In genomic region chr12:31073412-31074354, GRCm38 (mm10) we compare ENCODE assay signal across 8 mouse cellular contexts. TPM values are rescaled to one million over a fixed set of nuclear protein-coding genes. Genes with fewer than 3 reads are reported as not detected.
DNase-seq lines count a peak whose midpoint lies in the region; ATAC-seq and TF ChIP-seq lines count a peak whose summit lies in the region.

Gene Fam110c (plus strand): TSS chr12:31073861.

- H3K36me3 ChIP-seq in heart, embryonic 12.5 days, result no peaks in the 10 kb centered on the region
- no peaks in the 10 kb centered on the region for H3K36me3 ChIP-seq in kidney, postnatal 0 days (ENCODE audit: insufficient read depth, low read length)

- no peaks in the 10 kb centered on the region for H3K9me3 ChIP-seq in heart, embryonic 12.5 days (replicated peaks)
- H3K9me3 ChIP-seq in kidney, postnatal 0 days (replicated peaks; ENCODE audit: low read length), result no peaks in the 10 kb centered on the region

- DNase-seq in adrenal gland, adult 18-20 months (ENCODE audit: low spot score in 2 of 2), result peak; percentile 22 to 30
- no peak for DNase-seq in adrenal gland, postnatal 4 days (ENCODE audit: low spot score in 2 of 2)
- DNase-seq in brain, embryonic 14.5 days (ENCODE audit: low read depth), result peak; percentile 34
- peak; percentile 52 for DNase-seq in kidney, postnatal 0 days (ENCODE audit: low spot score)
- peak; percentile 88 for DNase-seq in lung, postnatal 36 days
- peak; percentile 4 to 13 for DNase-seq in spleen, postnatal 14 days (ENCODE audit: low spot score in 2 of 2)

- peaks cover 34% of the 10 kb centered on the region for H3K27me3 ChIP-seq in heart, embryonic 12.5 days (replicated peaks)
- H3K27me3 ChIP-seq in kidney, postnatal 0 days (ENCODE audit: insufficient read depth, low read length), result no peaks in the 10 kb centered on the region

- 2% methylated on average over 50 of the region's 50 CpGs for WGBS in heart, embryonic 12.5 days
- 2% methylated on average over 50 of the region's 50 CpGs for WGBS in kidney, postnatal 0 days

- peak within 1 kb of the TSS; percentile 60 for H3K4me3 ChIP-seq in heart, embryonic 12.5 days
- peak within 1 kb of the TSS; percentile 62 for H3K4me3 ChIP-seq in kidney, postnatal 0 days (replicated peaks; ENCODE audit: low read depth, low read length)

- peak within 1 kb of the TSS; percentile 66 for H3K9ac ChIP-seq in heart, embryonic 12.5 days
- peak within 1 kb of the TSS; percentile 71 for H3K9ac ChIP-seq in kidney, postnatal 0 days (ENCODE audit: low read depth, low read length)

- peaks cover 17% of the 10 kb centered on the region for H3K4me1 ChIP-seq in heart, embryonic 12.5 days (replicated peaks)
- H3K4me1 ChIP-seq in kidney, postnatal 0 days (replicated peaks; ENCODE audit: insufficient read depth, low read length), result no peaks in the 10 kb centered on the region

- no peak; the same call in 1 of the 2 replicates for TF ChIP-seq CTCF in brain, embryonic 14.5 days (IDR thresholded peaks at IDR 0.05; ENCODE audit: borderline replicate concordance, extremely low read depth, insufficient read depth, insufficient read length)
- peak; percentile 35; the same call in 1 of the 2 replicates for TF ChIP-seq CTCF in kidney, postnatal 0 days (IDR thresholded peaks at IDR 0.05; ENCODE audit: low read depth)

- peak within 1 kb of the TSS; percentile 97 for H3K4me2 ChIP-seq in heart, embryonic 12.5 days
- peak within 1 kb of the TSS; percentile 87 for H3K4me2 ChIP-seq in kidney, postnatal 0 days (ENCODE audit: low read length)

- no peak within 1 kb of the TSS for H3K27ac ChIP-seq in heart, embryonic 12.5 days (ENCODE audit: poor library complexity, severe bottlenecking)
- peak within 1 kb of the TSS; percentile 82 for H3K27ac ChIP-seq in kidney, postnatal 0 days

- no peak for TF ChIP-seq POLR2A in brain, embryonic 14.5 days (IDR thresholded peaks at IDR 0.05; ENCODE audit: borderline replicate concordance, extremely low read depth, insufficient read depth, insufficient read length, poor library complexity, severe bottlenecking)

- peak; percentile 65 for ATAC-seq in heart, embryonic 12.5 days (ENCODE audit: insufficient number of reproducible peaks, low FRiP score)
- ATAC-seq in kidney, postnatal 0 days (replicated peaks; ENCODE audit: low FRiP score, low read depth), result peak; percentile 92
- no peak for ATAC-seq in monocyte, adult 5-6 weeks (replicated peaks; ENCODE audit: insufficient number of reproducible peaks, low FRiP score, low TSS enrichment, poor library complexity, severe bottlenecking)

RNA-seq across cellular contexts. Expression of gene Fam110c, which starts in this region (rescaled TPM):
- total RNA-seq in adrenal gland, adult 18-20 months (2021), result 1 to 10 TPM in 1 of 2 experiments, under 1 TPM in 1; 0.61 to 1.2 TPM
- 1 to 10 TPM; 1.4 to 1.9 TPM for total RNA-seq in adrenal gland, postnatal 4 days (2021)
- 0.03 TPM in 1 of 2 replicates, not detected in the other for polyA plus RNA-seq in brain, embryonic 14.5 days (2012; rRNA removed)
- polyA plus RNA-seq in heart, embryonic 12.5 days (2016; fragmentation: Nextera tagmentation; extraction: Ambion mirVana), result 0.81 and 1.2 TPM in 2 replicates
- polyA plus RNA-seq in kidney, postnatal 0 days (2015; fragmentation: Nextera tagmentation; extraction: Ambion mirVana), result 7.9 and 8.1 TPM in 2 replicates
- 0.11 to 0.67 TPM (median 0.19 TPM) in 3 replicates for total RNA-seq in monocyte, adult 5-6 weeks (2017)

Comparison
In these comparisons a context has a peak if more than half of its experiments do, and no peak if none do; other contexts are left out.
1. DNase-seq: peak in adrenal gland, adult 18-20 months (2 of 2), kidney, postnatal 0 days (single experiment), lung, postnatal 36 days (single experiment) and spleen, postnatal 14 days (2 of 2); none in adrenal gland, postnatal 4 days (0 of 2).
2. Peak in DNase-seq in brain, embryonic 14.5 days; RNA of the gene not detected or under 1 TPM.